Mouse (Mus musculus) stomach, embryonic 15.5 days (tissue): Measurements from ENCODE around the gene Luc7l3. TPM values are rescaled to one million over a fixed set of nuclear protein-coding genes. Genes with fewer than 3 reads are reported as not detected.

Source experiments
- ATAC-seq: fragments of 200-750 bp; cut with Nextera tagmentation; 2 replicates; pipeline ENCODE4 v1.8.0; 2017; ENCODE audit warnings: low read depth, moderate number of reproducible peaks, moderate TSS enrichment; ENCODE audit not compliant: insufficient read depth, low FRiP score
- H3K27ac ChIP-seq: fragments of 300-500 bp; sonication (generic); 2 replicates; pipeline ENCODE4 v1.5.1; 2015; ENCODE audit warnings: mild to moderate bottlenecking, inconsistent platforms
- H3K27me3 ChIP-seq: fragments of 300-500 bp; sonication (generic); replicated peaks from 2 replicates; pipeline ENCODE4 v1.6.1; 2015; ENCODE audit warnings: inconsistent platforms
- H3K36me3 ChIP-seq: fragments of 300-500 bp; sonication (generic); 2 replicates; pipeline ENCODE4 v1.6.1; 2015; ENCODE audit warnings: inconsistent platforms
- H3K4me1 ChIP-seq: fragments of 300-500 bp; sonication (generic); 2 replicates; pipeline ENCODE4 v1.6.1; 2015; ENCODE audit warnings: inconsistent platforms
- H3K4me2 ChIP-seq: fragments of 300-500 bp; sonication (generic); 2 replicates; pipeline ENCODE4 v1.6.1; 2015; ENCODE audit warnings: mild to moderate bottlenecking, inconsistent platforms
- H3K4me3 ChIP-seq: fragments of 300-500 bp; sonication (generic); replicated peaks from 2 replicates; pipeline ENCODE4 v1.5.1; 2015; ENCODE audit warnings: inconsistent platforms
- H3K9ac ChIP-seq: fragments of 300-500 bp; sonication (generic); 2 replicates; pipeline ENCODE4 v1.6.1; 2015; ENCODE audit warnings: inconsistent platforms
- H3K9me3 ChIP-seq: fragments of 300-500 bp; sonication (generic); 2 replicates; pipeline ENCODE4 v1.6.1; 2016; ENCODE audit warnings: inconsistent platforms
- WGBS: fragments of 180-500 bp; shearing (Covaris S2); methylation state at CpG from one replicate; pipeline ENCODE4 v1.1.7; 2015; 5-methylcytosine and 5-hydroxymethylcytosine counted together
- polyA plus RNA-seq: library from polyadenylated mRNA; unstranded; fragments of >200 nt; fragmentation: Nextera tagmentation; extraction: Ambion mirVana; gene quantifications from 2 replicates; pipeline ENCODE4 v1.2.1, GENCODE M21; 2015

Luc7l3 gene
- 116 TPM in 2 replicates for polyA plus RNA-seq

DNA sequence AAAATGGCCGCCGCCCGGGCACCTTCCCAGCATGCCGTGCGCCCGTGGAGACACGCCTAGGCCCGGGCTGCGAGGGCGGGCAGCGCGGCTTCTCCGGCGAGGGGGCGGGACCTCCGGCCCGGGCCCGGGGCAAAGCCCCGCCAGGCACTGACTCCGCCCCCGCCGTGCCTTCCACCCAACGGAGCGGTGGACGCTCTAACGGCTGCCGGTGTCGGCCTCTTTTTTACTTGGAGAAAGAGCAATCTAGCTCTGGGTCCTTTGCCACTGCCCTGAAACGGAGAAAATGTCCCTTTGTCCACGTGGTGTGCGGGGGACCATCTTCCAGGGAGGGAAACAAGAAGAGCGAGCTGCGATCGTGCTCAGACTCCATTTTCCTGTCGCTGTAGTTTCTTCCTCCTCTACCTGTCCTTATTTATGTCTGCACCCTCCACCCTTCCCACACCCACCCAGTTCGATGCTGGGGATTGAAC, at the start of gene Luc7l3:
Gene Luc7l3 (minus strand): TSS at position 58 of the 470 bp plus-strand sequence.
- no peaks in the 10 kb centered on the region for H3K27me3 ChIP-seq

DNA sequence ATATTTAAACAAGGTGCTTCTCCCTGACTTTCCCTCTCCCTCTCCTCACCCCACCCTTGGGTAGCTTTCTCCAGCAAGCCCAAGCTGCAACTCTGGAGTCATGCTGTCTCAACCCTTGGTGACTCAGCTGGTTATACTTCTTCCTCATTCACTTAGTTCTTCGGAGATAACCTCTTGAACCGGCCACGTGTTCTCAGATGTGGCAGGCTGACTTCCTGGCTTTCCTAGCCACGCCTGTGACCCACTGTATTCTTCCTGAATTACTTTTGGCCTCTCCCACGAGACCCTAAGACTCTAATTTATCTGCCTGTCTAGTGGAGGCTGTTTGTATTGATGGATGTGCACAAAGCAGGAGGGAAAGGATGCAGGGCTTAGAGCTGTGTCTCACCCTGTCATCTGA, 49.0 kb upstream of the Luc7l3 start:
- 12% methylated on average over 5 of the region's 5 CpGs for WGBS
- H3K27ac ChIP-seq = peak overlapping the region; percentile 44; the same call in 1 of the 2 replicates
- H3K4me3 ChIP-seq = no peak overlapping the region
- H3K27me3 ChIP-seq = no peaks in the 10 kb centered on the region
- H3K9me3 ChIP-seq = no peaks in the 10 kb centered on the region
- peaks cover 7% of the 10 kb centered on the region; the same call in 1 of the 2 replicates for H3K4me1 ChIP-seq
- H3K9ac ChIP-seq = no peak overlapping the region
- no peaks in the 10 kb centered on the region for H3K36me3 ChIP-seq
- ATAC-seq = peak; percentile 81
- H3K4me2 ChIP-seq = no peak overlapping the region

More for the DNA sequence above, at the start of gene Luc7l3:
- H3K4me3 ChIP-seq = peak within 1 kb of the TSS; percentile 95
- H3K4me2 ChIP-seq = peak within 1 kb of the TSS; percentile 69
- 0 out of 2 replicates have a peak, but pooled peaks cover 4% of the 10 kb centered on the region for H3K36me3 ChIP-seq
- ATAC-seq = peak; percentile 98
- H3K4me1 ChIP-seq = peaks cover 25% of the 10 kb centered on the region
- peak within 1 kb of the TSS; percentile 98 for H3K27ac ChIP-seq
- no peaks in the 10 kb centered on the region for H3K9me3 ChIP-seq
- peak within 1 kb of the TSS; percentile 96 for H3K9ac ChIP-seq
- under 1% methylated on average over 36 of the region's 36 CpGs for WGBS

DNA sequence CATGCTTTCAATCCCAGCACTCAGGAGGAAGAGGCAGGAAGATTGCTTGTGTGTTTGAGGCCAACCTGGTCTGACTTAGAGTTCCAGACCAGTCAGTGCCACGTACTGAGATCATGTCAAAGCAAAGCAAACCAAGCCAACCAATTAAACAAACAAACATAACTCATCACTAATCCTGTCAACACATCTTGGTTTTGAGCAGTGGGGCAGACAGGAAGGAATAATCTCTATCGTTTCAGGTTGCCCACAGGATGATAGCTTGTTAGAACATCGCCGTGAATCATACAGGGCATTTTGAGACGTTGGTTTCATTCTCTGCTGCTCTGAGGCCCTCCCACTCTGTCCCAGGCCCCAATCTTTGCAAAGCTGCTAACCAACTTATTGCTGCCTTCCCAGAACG, 48.2 kb upstream of the Luc7l3 start:
- no peak for ATAC-seq
- no peaks in the 10 kb centered on the region for H3K36me3 ChIP-seq
- no peak overlapping the region for H3K9ac ChIP-seq
- no peaks in the 10 kb centered on the region for H3K9me3 ChIP-seq
- no peak overlapping the region for H3K4me2 ChIP-seq
- peaks cover 7% of the 10 kb centered on the region for H3K4me1 ChIP-seq
- WGBS = 73% methylated on average over 6 of the region's 6 CpGs
- no peak overlapping the region for H3K4me3 ChIP-seq
- no peak overlapping the region for H3K27ac ChIP-seq
- no peaks in the 10 kb centered on the region for H3K27me3 ChIP-seq

DNA sequence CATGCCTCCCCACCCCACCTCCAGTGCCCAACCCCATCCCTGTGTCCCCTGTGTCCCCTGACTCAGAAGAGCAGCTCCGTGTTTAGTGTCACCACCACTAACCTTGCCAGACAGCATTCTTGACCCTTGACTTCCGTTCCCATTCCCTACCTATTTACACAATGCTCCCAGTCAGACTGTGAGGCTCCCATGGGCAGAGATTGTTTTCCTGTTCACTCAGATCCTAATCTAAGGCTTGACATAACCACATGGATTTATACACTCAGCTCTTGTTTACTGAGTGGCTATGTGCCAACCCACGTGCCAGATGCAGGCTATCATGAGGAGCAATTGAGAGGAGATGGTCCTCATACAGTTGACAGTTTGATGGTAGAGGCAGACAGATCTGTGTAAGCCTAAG, 43.6 kb upstream of the Luc7l3 start:
- no peaks in the 10 kb centered on the region for H3K36me3 ChIP-seq
- no peak overlapping the region for H3K9ac ChIP-seq
- H3K4me1 ChIP-seq = no peaks in the 10 kb centered on the region; the same call in 1 of the 2 replicates
- no peak overlapping the region for H3K4me3 ChIP-seq
- ATAC-seq = no peak; the same call in 1 of the 2 replicates
- H3K27me3 ChIP-seq = no peaks in the 10 kb centered on the region
- no peaks in the 10 kb centered on the region for H3K9me3 ChIP-seq
- no peak overlapping the region for H3K27ac ChIP-seq
- H3K4me2 ChIP-seq = no peak overlapping the region
- 31% methylated on average over 3 of the region's 3 CpGs for WGBS

DNA sequence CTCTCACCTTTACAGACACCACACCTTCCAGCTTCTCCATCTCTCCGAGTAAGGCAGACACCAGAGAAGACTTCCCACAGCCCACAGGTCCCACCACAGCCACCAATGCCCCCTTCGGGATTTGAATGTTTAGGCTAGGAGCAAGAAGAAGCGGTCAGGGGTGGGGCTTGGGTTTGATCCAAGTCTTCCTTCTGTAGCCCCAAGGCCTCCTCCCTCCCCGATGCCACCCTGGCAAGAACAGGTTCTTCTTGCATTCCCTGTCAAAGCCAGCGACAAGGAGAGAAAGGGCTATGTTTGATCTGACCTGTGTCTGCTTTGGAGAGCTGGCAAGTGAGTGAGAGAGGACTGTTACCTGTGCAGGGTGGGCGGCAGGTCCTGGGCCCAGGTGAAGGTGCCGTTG, 41.9 kb upstream of the Luc7l3 start:
- peak overlapping the region; percentile 3; the same call in 1 of the 2 replicates for H3K27ac ChIP-seq
- no peaks in the 10 kb centered on the region; the same call in 1 of the 2 replicates for H3K4me1 ChIP-seq
- ATAC-seq = no peak
- H3K9ac ChIP-seq = no peak overlapping the region
- 66% methylated on average over 7 of the region's 7 CpGs for WGBS
- H3K36me3 ChIP-seq = no peaks in the 10 kb centered on the region
- no peak overlapping the region for H3K4me3 ChIP-seq
- no peaks in the 10 kb centered on the region for H3K9me3 ChIP-seq
- H3K4me2 ChIP-seq = no peak overlapping the region
- no peaks in the 10 kb centered on the region for H3K27me3 ChIP-seq

DNA sequence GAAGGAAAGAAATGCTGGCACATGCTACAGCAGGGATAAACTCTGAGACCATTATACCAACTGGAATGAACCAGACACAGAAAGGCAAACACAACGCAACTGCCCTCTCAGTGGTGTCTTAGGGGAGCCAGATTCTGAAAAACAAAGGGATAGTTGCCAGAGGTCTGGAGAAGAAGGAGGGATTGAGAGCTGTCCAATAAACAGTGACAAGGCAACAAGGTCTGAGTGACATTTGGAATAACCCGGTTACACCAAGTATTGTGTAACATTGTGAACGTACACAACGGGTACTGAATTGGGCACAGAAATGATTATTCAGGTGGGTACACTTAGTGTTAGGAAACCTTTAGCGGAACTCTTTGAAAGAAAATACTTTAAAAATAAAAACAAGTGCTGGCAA, 40.3 kb upstream of the Luc7l3 start:
- Histone ChIP-seq H3K9ac (no peak overlapping the region), H3K4me1 (no peaks in the 10 kb centered on the region; the same call in 1 of the 2 replicates), H3K9me3 (no peaks in the 10 kb centered on the region), H3K27ac (no peak overlapping the region), H3K4me3 (no peak overlapping the region), H3K27me3 (no peaks in the 10 kb centered on the region), H3K4me2 (no peak overlapping the region), H3K36me3 (no peaks in the 10 kb centered on the region)
- ATAC-seq = no peak
- WGBS = 88% methylated on average over 5 of the region's 5 CpGs

DNA sequence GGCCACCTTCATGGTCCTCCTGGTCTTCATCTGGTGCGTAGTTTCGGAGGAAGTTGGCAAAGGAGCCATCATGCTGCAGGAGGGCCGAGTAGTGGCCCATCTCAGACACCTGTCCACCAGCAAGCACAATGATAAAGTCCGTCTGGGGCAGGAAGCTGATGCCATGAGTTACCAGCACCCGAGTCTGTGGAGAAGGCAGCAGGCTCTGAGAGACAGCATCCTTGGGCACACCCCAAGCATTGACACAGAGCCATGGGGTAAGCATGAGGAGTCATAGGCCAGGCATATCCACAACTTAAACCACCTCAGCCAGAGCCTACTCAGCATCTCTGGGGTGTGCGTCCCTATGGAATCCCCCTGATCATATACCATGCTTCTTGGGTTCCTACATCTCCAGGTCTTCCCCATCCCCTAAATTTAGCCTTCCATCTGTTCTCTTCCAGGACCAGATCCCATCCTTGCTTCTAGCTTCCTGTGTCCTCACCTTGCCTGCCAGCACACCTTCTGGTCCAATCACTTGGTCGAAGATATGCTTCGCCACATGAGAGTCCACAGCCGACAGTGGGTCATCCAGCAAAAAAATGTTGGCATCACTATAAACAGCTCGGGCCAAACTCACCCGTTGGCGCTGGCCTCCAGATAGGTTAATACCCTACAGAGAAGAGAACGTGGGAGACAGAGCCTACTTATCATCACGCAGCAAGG, 39.5 kb upstream of the Luc7l3 start:
- Histone ChIP-seq H3K4me2 (no peak overlapping the region), H3K9me3 (no peaks in the 10 kb centered on the region), H3K4me3 (no peak overlapping the region), H3K4me1 (no peaks in the 10 kb centered on the region; the same call in 1 of the 2 replicates), H3K27ac (no peak overlapping the region), H3K36me3 (no peaks in the 10 kb centered on the region), H3K27me3 (no peaks in the 10 kb centered on the region), H3K9ac (no peak overlapping the region)
- 91% methylated on average over 14 of the region's 14 CpGs for WGBS
- no peak for ATAC-seq

DNA sequence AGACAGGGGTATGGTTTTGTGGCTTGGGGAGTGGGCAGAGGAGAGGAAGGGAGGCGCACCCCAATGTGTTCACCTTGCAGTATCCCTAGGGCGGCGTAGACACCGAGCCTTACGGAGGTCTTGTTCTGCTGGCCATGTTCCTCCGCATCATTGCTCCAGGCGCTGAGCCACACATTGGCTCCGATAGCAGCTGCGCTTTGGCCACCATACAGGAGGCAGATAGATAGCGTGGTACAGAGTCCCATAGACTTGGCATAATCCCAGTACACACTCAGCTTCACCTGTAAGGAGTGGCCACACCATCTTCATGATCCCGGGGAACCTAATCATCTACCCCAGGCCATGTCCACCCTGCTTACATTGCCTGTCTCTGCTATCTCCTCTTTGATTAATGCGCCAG, 37.4 kb upstream of the Luc7l3 start:
- no peaks in the 10 kb centered on the region for H3K36me3 ChIP-seq
- no peaks in the 10 kb centered on the region for H3K9me3 ChIP-seq
- no peaks in the 10 kb centered on the region for H3K27me3 ChIP-seq
- H3K27ac ChIP-seq = no peak overlapping the region
- no peak overlapping the region for H3K4me2 ChIP-seq
- no peak overlapping the region for H3K9ac ChIP-seq
- no peaks in the 10 kb centered on the region for H3K4me1 ChIP-seq
- no peak for ATAC-seq
- WGBS = 92% methylated on average over 12 of the region's 12 CpGs
- no peak overlapping the region for H3K4me3 ChIP-seq

DNA sequence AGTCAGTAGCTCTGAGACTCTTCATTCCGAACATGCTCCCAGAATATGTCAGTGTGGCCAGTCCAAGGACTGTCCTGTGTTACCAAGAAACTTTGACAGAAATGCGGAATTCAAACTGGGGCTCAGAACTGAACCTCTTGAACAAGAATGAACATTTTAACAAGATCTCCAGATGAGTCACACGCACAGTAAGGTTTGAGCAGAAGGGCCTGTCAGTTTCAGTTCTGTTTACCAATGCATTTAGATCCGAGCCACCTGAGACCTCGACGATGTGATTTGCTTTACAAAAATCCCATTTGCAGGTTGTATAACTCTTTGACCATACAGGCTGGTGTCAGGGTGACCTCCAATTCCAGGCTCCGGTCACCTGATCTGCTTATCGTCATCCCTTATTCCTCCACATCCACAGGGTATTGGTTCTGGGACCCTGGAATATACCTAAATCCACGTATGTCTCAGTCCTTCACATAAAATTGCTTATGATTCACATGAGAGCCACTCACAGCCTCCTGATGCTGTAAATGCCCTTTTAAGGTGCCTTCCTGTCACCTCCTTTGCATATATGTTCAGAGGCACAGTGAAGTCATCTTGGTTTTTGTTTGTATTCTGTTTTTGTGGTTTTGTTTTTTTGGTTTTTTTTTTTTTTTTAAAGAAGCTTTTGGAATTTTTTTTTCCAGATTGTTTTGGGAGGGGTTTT, 33.9 kb upstream of the Luc7l3 start:
- Histone ChIP-seq H3K4me1 (0 out of 2 replicates have a peak, but pooled peaks cover 4% of the 10 kb centered on the region), H3K9ac (no peak overlapping the region), H3K36me3 (no peaks in the 10 kb centered on the region), H3K4me2 (no peak overlapping the region), H3K4me3 (no peak overlapping the region), H3K27me3 (no peaks in the 10 kb centered on the region), H3K9me3 (no peaks in the 10 kb centered on the region), H3K27ac (no peak overlapping the region)
- 71% methylated on average over 9 of the region's 9 CpGs for WGBS
- ATAC-seq = no peak

DNA sequence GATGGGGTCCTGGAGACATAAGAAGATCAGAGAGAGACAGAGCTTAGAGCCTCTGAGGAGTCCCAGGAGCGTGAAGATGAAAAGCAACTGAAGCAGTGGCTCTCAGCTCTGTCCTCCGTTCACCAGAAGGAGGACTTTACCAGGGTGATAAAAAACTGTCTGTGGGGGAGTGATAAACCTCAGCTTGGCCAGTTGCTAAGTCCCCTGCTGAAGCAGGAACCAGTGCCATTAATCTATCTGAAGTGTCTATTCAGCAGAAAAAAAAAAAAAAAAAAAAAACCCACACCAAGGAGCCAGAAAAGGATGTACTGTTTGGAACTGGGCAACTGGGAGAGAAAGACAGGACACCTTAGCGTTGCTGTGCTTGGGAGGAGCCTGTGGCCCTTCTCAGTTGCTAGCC, 29.3 kb upstream of the Luc7l3 start:
- Histone ChIP-seq H3K27ac (no peak overlapping the region), H3K36me3 (no peaks in the 10 kb centered on the region), H3K4me2 (no peak overlapping the region), H3K9ac (no peak overlapping the region), H3K4me1 (peaks cover 21% of the 10 kb centered on the region), H3K4me3 (no peak overlapping the region), H3K27me3 (no peaks in the 10 kb centered on the region), H3K9me3 (no peaks in the 10 kb centered on the region)
- WGBS = 28% methylated on average over 3 of the region's 3 CpGs
- no peak for ATAC-seq

DNA sequence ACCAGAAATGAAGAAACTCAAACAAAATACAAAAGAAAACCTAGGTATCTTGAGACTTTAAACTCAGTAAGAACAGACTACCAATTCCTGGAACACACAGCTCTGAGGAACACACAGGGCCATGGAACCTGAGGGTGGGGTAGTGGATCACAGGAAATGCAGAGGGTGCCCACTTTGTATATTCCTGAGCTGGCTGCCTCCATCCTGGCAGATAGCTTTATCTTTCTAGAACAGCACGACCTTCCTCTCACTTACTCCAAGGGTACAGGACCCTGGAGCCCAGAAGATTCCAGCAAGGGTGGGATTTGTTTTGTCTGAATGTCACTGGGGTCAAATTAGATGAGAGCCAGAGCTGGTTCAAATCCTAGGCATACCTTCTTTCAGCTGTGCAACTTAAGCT, 28.5 kb upstream of the Luc7l3 start:
- no peak for ATAC-seq
- Histone ChIP-seq H3K27ac (no peak overlapping the region), H3K4me3 (no peak overlapping the region), H3K9me3 (no peaks in the 10 kb centered on the region), H3K4me1 (peaks cover 25% of the 10 kb centered on the region), H3K9ac (no peak overlapping the region), H3K4me2 (no peak overlapping the region), H3K27me3 (no peaks in the 10 kb centered on the region), H3K36me3 (no peaks in the 10 kb centered on the region)
- WGBS = 58% methylated on average over 1 of the region's 1 CpGs

DNA sequence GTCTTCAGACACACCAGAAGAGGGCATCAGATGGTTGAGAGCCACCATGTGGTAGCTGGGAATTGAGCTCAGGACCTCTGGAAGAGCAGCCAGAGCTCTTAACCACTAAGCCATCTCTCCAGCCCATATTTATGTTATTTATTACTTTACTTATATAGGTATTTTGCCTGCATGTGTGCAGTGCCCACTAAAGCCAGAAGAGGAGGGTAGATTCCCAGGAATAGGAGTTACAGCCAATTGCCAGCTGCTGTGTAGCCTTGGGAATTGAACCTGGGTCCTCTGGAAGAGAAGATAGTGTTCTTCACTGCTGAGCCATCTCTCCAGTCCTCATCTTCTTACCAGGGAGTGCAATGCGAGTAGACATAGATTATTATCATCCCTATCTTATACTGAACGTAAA, 28.1 kb upstream of the Luc7l3 start:
- Histone ChIP-seq H3K9ac (no peak overlapping the region), H3K4me2 (no peak overlapping the region), H3K27ac (no peak overlapping the region), H3K9me3 (no peaks in the 10 kb centered on the region), H3K4me3 (no peak overlapping the region), H3K36me3 (no peaks in the 10 kb centered on the region), H3K4me1 (peaks cover 25% of the 10 kb centered on the region), H3K27me3 (no peaks in the 10 kb centered on the region)
- ATAC-seq = no peak
- 78% methylated on average over 2 of the region's 2 CpGs for WGBS
